Mouse (Mus musculus) layer of hippocampus, postnatal 10 days (tissue): ENCODE results near the gene Arxes2. TPM values are rescaled to one million over a fixed set of nuclear protein-coding genes. Genes with fewer than 3 reads are reported as not detected.

ENCODE experiments used
- DNase-seq, 2 experiments: peaks; one replicate each; pipeline ENCODE4 v3.0.0; 2021; ENCODE audit warnings: low spot score in 2 of 2
- total RNA-seq, 2 experiments: library from RNA; stranded (reverse); gene quantifications; 2 replicates each; pipeline ENCODE4 v1.2.3; 2021

Arxes2 gene
- total RNA-seq, 2 experiments from 2014 or later = 104 to 120 TPM

GRCm38 (mm10) chrX:136032799-136033763 lies 39.5 kb downstream of the Arxes2 start, which contains the start of gene Arxes1:
Gene Arxes1 (plus strand): TSS chrX:136033367.
- peak; percentile 19 to 50 for DNase-seq

GRCm38 (mm10) chrX:136043726-136044125 lies 50.1 kb downstream of the Arxes2 start:
- DNase-seq = no peak

Other genes starting within 250 kb of the Arxes2 start
- 10 to 100 TPM; 78.0 to 78.1 TPM for gene Bhlhb9, start 196.2 kb upstream of the Arxes2 start, total RNA-seq
- 100 to 1,000 TPM; 151 to 199 TPM for gene Gprasp2, start 154.8 kb upstream of the Arxes2 start, total RNA-seq
- 100 to 1,000 TPM in 1 of 2 experiments, 10 to 100 TPM in 1; 93.9 to 107 TPM for gene Arxes1, start 39.5 kb downstream of the Arxes2 start, total RNA-seq
- 100 to 1,000 TPM; 405 to 444 TPM for gene Bex2, start 74.4 kb downstream of the Arxes2 start, total RNA-seq
- gene Nxf3, start 91.4 kb downstream of the Arxes2 start, total RNA-seq = under 1 TPM in 1 of 2 experiments, not detected in 1; 0.32 TPM
- gene Bex4, start 145.2 kb downstream of the Arxes2 start, total RNA-seq = 10 to 100 TPM; 45.2 to 52.6 TPM
- 10 to 100 TPM; 41.3 to 49.0 TPM for gene Tceal8, start 178.5 kb downstream of the Arxes2 start, total RNA-seq
- gene Tceal5, start 210.1 kb downstream of the Arxes2 start, total RNA-seq = 100 to 1,000 TPM; 105 to 125 TPM
- 1 to 10 TPM; 3.2 to 3.9 TPM for gene Tceal7, start 221.0 kb downstream of the Arxes2 start, total RNA-seq
- 100 to 1,000 TPM; 138 to 153 TPM for gene Bex1, start 221.7 kb downstream of the Arxes2 start, total RNA-seq